Mouse (Mus musculus): Measurements from ENCODE around the gene Serpinf1. TPM values are rescaled to one million over a fixed set of nuclear protein-coding genes. Genes with fewer than 3 reads are reported as not detected.

The Serpinf1 gene
- polyA plus RNA-seq, 1 experiment from 2014 or later: 70.2 TPM

- Histone ChIP-seq H3K4me3 (no peak overlapping the region), H3K4me1 (no peaks in the 10 kb centered on the region), H3K27ac (replicated peaks) (no peak overlapping the region), H3K36me3 (no peaks in the 10 kb centered on the region), H3K9me3 (replicated peaks) (no peaks in the 10 kb centered on the region), H3K27me3 (ENCODE audit: low read depth, poor library complexity, severe bottlenecking) (no peaks in the 10 kb centered on the region)
- WGBS: 90% methylated on average over 1 of the region's 1 CpGs
- DNase-seq (ENCODE audit: low spot score): no peak
Measured at GRCm38 (mm10) chr11:75377125-75377524, 45.4 kb downstream of the Serpinf1 start.

MicroRNAs encoded within 50 kb of the gene (microRNA counts, 519-probe panel; counts per million panel counts)
- microRNA mmu-miR-22: 7,497 counts per million, percentile 78 among the panel's probes with 10 or more counts

Small RNA genes lying within 50 kb of the gene (microRNA-seq; reads per million reads assigned to microRNA genes)
- gene Mir22: 2,708 reads per million, percentile 86 among the genes with 10 or more reads in this experiment

Other genes starting within 250 kb of the Serpinf1 start
- 33.5 and 37.6 TPM in 2 replicates for gene Ovca2, start 243.9 kb downstream of the Serpinf1 start, polyA plus RNA-seq (2016; fragmentation: Nextera tagmentation; extraction: Ambion mirVana)
- gene Dph1, start 231.5 kb downstream of the Serpinf1 start, polyA plus RNA-seq (2016; fragmentation: Nextera tagmentation; extraction: Ambion mirVana): 25.4 and 27.3 TPM in 2 replicates
- gene Rtn4rl1, start 228.9 kb downstream of the Serpinf1 start, polyA plus RNA-seq (2016; fragmentation: Nextera tagmentation; extraction: Ambion mirVana): 2.3 and 3.0 TPM in 2 replicates
- 179 and 197 TPM in 2 replicates for gene Rpa1, start 74.4 kb downstream of the Serpinf1 start, polyA plus RNA-seq (2016; fragmentation: Nextera tagmentation; extraction: Ambion mirVana)
- gene Smyd4, start 74.3 kb downstream of the Serpinf1 start, polyA plus RNA-seq (2016; fragmentation: Nextera tagmentation; extraction: Ambion mirVana): 17.5 and 19.5 TPM in 2 replicates
- not detected in 2 replicates for gene Serpinf2, start 16.9 kb upstream of the Serpinf1 start, polyA plus RNA-seq (2016; fragmentation: Nextera tagmentation; extraction: Ambion mirVana)
- 5.7 and 7.5 TPM in 2 replicates for gene Wdr81, start 32.0 kb upstream of the Serpinf1 start, polyA plus RNA-seq (2016; fragmentation: Nextera tagmentation; extraction: Ambion mirVana)
- 10.2 and 10.6 TPM in 2 replicates for gene Tlcd2, start 39.0 kb upstream of the Serpinf1 start, polyA plus RNA-seq (2016; fragmentation: Nextera tagmentation; extraction: Ambion mirVana)
- gene Prpf8, start 64.1 kb upstream of the Serpinf1 start, polyA plus RNA-seq (2016; fragmentation: Nextera tagmentation; extraction: Ambion mirVana): 67.3 and 72.2 TPM in 2 replicates
- gene Rilp, start 87.4 kb upstream of the Serpinf1 start, polyA plus RNA-seq (2016; fragmentation: Nextera tagmentation; extraction: Ambion mirVana): 0.35 and 0.44 TPM in 2 replicates
- gene Scarf1, start 90.8 kb upstream of the Serpinf1 start, polyA plus RNA-seq (2016; fragmentation: Nextera tagmentation; extraction: Ambion mirVana): 4.7 and 4.8 TPM in 2 replicates
- gene Slc43a2, start 109.0 kb upstream of the Serpinf1 start, polyA plus RNA-seq (2016; fragmentation: Nextera tagmentation; extraction: Ambion mirVana): 6.5 and 8.2 TPM in 2 replicates
- gene Pitpna, start 165.4 kb upstream of the Serpinf1 start, polyA plus RNA-seq (2016; fragmentation: Nextera tagmentation; extraction: Ambion mirVana): 63.4 and 65.5 TPM in 2 replicates
- gene Inpp5k, start 208.3 kb upstream of the Serpinf1 start, polyA plus RNA-seq (2016; fragmentation: Nextera tagmentation; extraction: Ambion mirVana): 19.6 and 23.8 TPM in 2 replicates
- gene Myo1c, start 227.8 kb upstream of the Serpinf1 start, polyA plus RNA-seq (2016; fragmentation: Nextera tagmentation; extraction: Ambion mirVana): 16.4 and 19.3 TPM in 2 replicates